Mouse (Mus musculus): ENCODE measurements at regions not wholly inside any gene's neighbourhood (a gene's known extent, or its start where the extent isn't known, plus 50 kb on each side); places are given as distances from the start of the nearest gene placed in this dataset.

DNA sequence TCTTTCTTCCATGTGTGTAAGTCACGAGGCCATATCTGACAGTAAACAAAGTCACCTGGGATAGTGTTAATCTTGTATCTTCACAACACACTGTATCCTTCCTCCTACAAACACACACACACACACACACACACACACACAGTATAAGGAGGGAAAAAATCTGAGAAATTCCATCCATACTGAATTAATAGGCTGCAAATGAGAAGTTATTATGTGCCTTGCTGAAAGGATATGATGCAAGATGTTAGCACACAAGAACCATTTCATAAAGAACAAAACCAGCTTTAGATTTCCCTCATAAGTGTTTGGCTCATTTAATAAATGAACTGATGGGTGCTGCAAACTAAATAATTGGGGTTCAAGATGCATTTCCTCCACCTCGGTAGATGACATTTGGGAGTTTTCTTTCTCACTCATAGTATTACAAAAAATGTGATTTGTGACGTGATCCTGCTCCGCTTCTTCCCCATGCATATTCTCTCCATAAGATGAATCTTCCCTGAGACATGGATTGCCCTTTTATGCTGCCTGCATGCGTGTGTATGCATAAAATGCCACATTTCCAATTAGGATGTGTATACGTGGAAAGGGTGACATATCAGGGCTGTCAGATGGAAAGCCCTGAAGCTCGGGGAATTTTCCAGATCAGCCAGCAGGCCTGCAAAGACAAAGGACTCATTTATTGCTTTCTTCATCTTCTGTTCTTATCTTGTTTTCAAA, 170.5 kb upstream of the Gpc6 start:
- TF ChIP-seq CTCF (IDR thresholded peaks at IDR 0.05; ENCODE audit: control insufficient read depth, insufficient read depth, insufficient read length), result no peak
- TF ChIP-seq USF1 (IDR thresholded peaks at IDR 0.05; ENCODE audit: low read depth), result no peak
- no peak for TF ChIP-seq MYOD1 (IDR thresholded peaks at IDR 0.05; ENCODE audit: control insufficient read depth, insufficient read length, low read depth)
- no peak for TF ChIP-seq MYOG (IDR thresholded peaks at IDR 0.05; ENCODE audit: control insufficient read depth, extremely low read depth, insufficient read length)
- TF ChIP-seq MAX (IDR thresholded peaks at IDR 0.05), result no peak

Measured in C2C12 (cell line).